Mouse (Mus musculus): ENCODE measurements around the gene Gpc5. TPM values are rescaled to one million over a fixed set of nuclear protein-coding genes. Genes with fewer than 3 reads are reported as not detected.
"Not testable (repeated sequence)": the region's sequence is repeated elsewhere in the genome, so short reads cannot be mapped to it uniquely, and the experiment has no call there.

Gene Gpc5
- polyA plus RNA-seq, 1 experiment from 2014 or later: 0.15 TPM

- H3K9me3 ChIP-seq (ENCODE audit: control insufficient read depth, low read length): no peaks in the 10 kb centered on the region
- H3K4me1 ChIP-seq (ENCODE audit: control insufficient read depth, insufficient read depth, low read length): no peaks in the 10 kb centered on the region
- no peak overlapping the region for H3K27ac ChIP-seq (ENCODE audit: low read length)
- no peaks in the 10 kb centered on the region for H3K27me3 ChIP-seq (replicated peaks; ENCODE audit: control insufficient read depth, insufficient read depth, low read length)
- ATAC-seq: no peak
- no peaks in the 10 kb centered on the region for H3K36me3 ChIP-seq (ENCODE audit: control insufficient read depth, insufficient read depth, low read length)
- no peak overlapping the region for H3K4me2 ChIP-seq (ENCODE audit: low read depth, low read length)
- no peak overlapping the region for H3K9ac ChIP-seq (ENCODE audit: low read depth, low read length)
- H3K4me3 ChIP-seq (ENCODE audit: low read length): no peak overlapping the region
- 85% methylated on average over 4 of the region's 4 CpGs for WGBS
Measured at GRCm38 (mm10) chr14:115052371-115052770, 39.6 kb upstream of the Gpc5 start.

- no peaks in the 10 kb centered on the region for H3K36me3 ChIP-seq (ENCODE audit: control insufficient read depth, insufficient read depth, low read length)
- 86% methylated on average over 4 of the region's 4 CpGs for WGBS
- no peaks in the 10 kb centered on the region for H3K9me3 ChIP-seq (ENCODE audit: control insufficient read depth, low read length)
Measured at GRCm38 (mm10) chr14:115054252-115054651, 37.8 kb upstream of the Gpc5 start.

GRCm38 (mm10) chr14:115057524-115057923 lies 34.5 kb upstream of the Gpc5 start:
- Histone ChIP-seq H3K9me3 (ENCODE audit: control insufficient read depth, low read length) (no peaks in the 10 kb centered on the region), H3K27ac (ENCODE audit: low read length) (no peak overlapping the region), H3K4me1 (ENCODE audit: control insufficient read depth, insufficient read depth, low read length) (no peaks in the 10 kb centered on the region), H3K27me3 (replicated peaks; ENCODE audit: control insufficient read depth, insufficient read depth, low read length) (no peaks in the 10 kb centered on the region), H3K4me2 (ENCODE audit: low read depth, low read length) (no peak overlapping the region), H3K36me3 (ENCODE audit: control insufficient read depth, insufficient read depth, low read length) (no peaks in the 10 kb centered on the region), H3K9ac (ENCODE audit: low read depth, low read length) (no peak overlapping the region), H3K4me3 (ENCODE audit: low read length) (no peak overlapping the region)
- 80% methylated on average over 4 of the region's 4 CpGs for WGBS
- no peak for ATAC-seq

More at GRCm38 (mm10) chr14:115054252-115054651, 37.8 kb upstream of the Gpc5 start:
- H3K4me1 ChIP-seq (ENCODE audit: control insufficient read depth, insufficient read depth, low read length): no peaks in the 10 kb centered on the region
- no peak for ATAC-seq
- no peak overlapping the region for H3K4me3 ChIP-seq (ENCODE audit: low read length)
- H3K4me2 ChIP-seq (ENCODE audit: low read depth, low read length): no peak overlapping the region
- no peaks in the 10 kb centered on the region for H3K27me3 ChIP-seq (replicated peaks; ENCODE audit: control insufficient read depth, insufficient read depth, low read length)
- no peak overlapping the region for H3K27ac ChIP-seq (ENCODE audit: low read length)
- H3K9ac ChIP-seq (ENCODE audit: low read depth, low read length): no peak overlapping the region

- 63% methylated on average over 2 of the region's 2 CpGs for WGBS
- H3K36me3 ChIP-seq (ENCODE audit: control insufficient read depth, insufficient read depth, low read length); H3K27me3 ChIP-seq (replicated peaks; ENCODE audit: control insufficient read depth, insufficient read depth, low read length); H3K9ac ChIP-seq (ENCODE audit: low read depth, low read length); ATAC-seq; H3K4me2 ChIP-seq (ENCODE audit: low read depth, low read length); H3K27ac ChIP-seq (ENCODE audit: low read length); H3K9me3 ChIP-seq (ENCODE audit: control insufficient read depth, low read length); H3K4me3 ChIP-seq (ENCODE audit: low read length); H3K4me1 ChIP-seq (ENCODE audit: control insufficient read depth, insufficient read depth, low read length): not testable (repeated sequence)
Measured at GRCm38 (mm10) chr14:115066164-115066563, 25.9 kb upstream of the Gpc5 start.

- no peak for ATAC-seq
- Histone ChIP-seq H3K4me1 (ENCODE audit: control insufficient read depth, insufficient read depth, low read length) (no peaks in the 10 kb centered on the region), H3K4me2 (ENCODE audit: low read depth, low read length) (no peak overlapping the region), H3K27me3 (replicated peaks; ENCODE audit: control insufficient read depth, insufficient read depth, low read length) (no peaks in the 10 kb centered on the region), H3K4me3 (ENCODE audit: low read length) (no peak overlapping the region), H3K9ac (ENCODE audit: low read depth, low read length) (no peak overlapping the region), H3K27ac (ENCODE audit: low read length) (no peak overlapping the region), H3K9me3 (ENCODE audit: control insufficient read depth, low read length) (no peaks in the 10 kb centered on the region), H3K36me3 (ENCODE audit: control insufficient read depth, insufficient read depth, low read length) (no peaks in the 10 kb centered on the region)
- WGBS: 33% methylated on average over 6 of the region's 6 CpGs
Measured at GRCm38 (mm10) chr14:115070534-115070933, 21.5 kb upstream of the Gpc5 start.

GRCm38 (mm10) chr14:115077340-115077739 lies 14.7 kb upstream of the Gpc5 start:
- Histone ChIP-seq H3K9ac (ENCODE audit: low read depth, low read length) (no peak overlapping the region), H3K4me2 (ENCODE audit: low read depth, low read length) (no peak overlapping the region), H3K4me3 (ENCODE audit: low read length) (no peak overlapping the region), H3K36me3 (ENCODE audit: control insufficient read depth, insufficient read depth, low read length) (no peaks in the 10 kb centered on the region), H3K27ac (ENCODE audit: low read length) (no peak overlapping the region), H3K4me1 (ENCODE audit: control insufficient read depth, insufficient read depth, low read length) (no peaks in the 10 kb centered on the region), H3K27me3 (replicated peaks; ENCODE audit: control insufficient read depth, insufficient read depth, low read length) (no peaks in the 10 kb centered on the region), H3K9me3 (ENCODE audit: control insufficient read depth, low read length) (no peaks in the 10 kb centered on the region)
- no peak for ATAC-seq
- 50% methylated on average over 9 of the region's 9 CpGs for WGBS

GRCm38 (mm10) chr14:115078064-115078463 lies 14.0 kb upstream of the Gpc5 start:
- Histone ChIP-seq H3K4me1 (ENCODE audit: control insufficient read depth, insufficient read depth, low read length) (no peaks in the 10 kb centered on the region), H3K4me2 (ENCODE audit: low read depth, low read length) (no peak overlapping the region), H3K9me3 (ENCODE audit: control insufficient read depth, low read length) (no peaks in the 10 kb centered on the region), H3K27me3 (replicated peaks; ENCODE audit: control insufficient read depth, insufficient read depth, low read length) (no peaks in the 10 kb centered on the region), H3K4me3 (ENCODE audit: low read length) (no peak overlapping the region), H3K36me3 (ENCODE audit: control insufficient read depth, insufficient read depth, low read length) (no peaks in the 10 kb centered on the region), H3K9ac (ENCODE audit: low read depth, low read length) (no peak overlapping the region), H3K27ac (ENCODE audit: low read length) (no peak overlapping the region)
- 59% methylated on average over 7 of the region's 7 CpGs for WGBS
- no peak for ATAC-seq

GRCm38 (mm10) chr14:115081728-115082502 lies 10.1 kb upstream of the Gpc5 start:
- H3K4me2 ChIP-seq (ENCODE audit: low read depth, low read length): no peak overlapping the region
- H3K4me1 ChIP-seq (ENCODE audit: control insufficient read depth, insufficient read depth, low read length): no peaks in the 10 kb centered on the region
- H3K27ac ChIP-seq (ENCODE audit: low read length): no peak overlapping the region
- H3K36me3 ChIP-seq (ENCODE audit: control insufficient read depth, insufficient read depth, low read length): no peaks in the 10 kb centered on the region
- no peaks in the 10 kb centered on the region for H3K9me3 ChIP-seq (ENCODE audit: control insufficient read depth, low read length)
- WGBS: 79% methylated on average over 12 of the region's 12 CpGs
- H3K27me3 ChIP-seq (replicated peaks; ENCODE audit: control insufficient read depth, insufficient read depth, low read length): no peaks in the 10 kb centered on the region
- ATAC-seq: no peak
- no peak overlapping the region for H3K9ac ChIP-seq (ENCODE audit: low read depth, low read length)
- H3K4me3 ChIP-seq (ENCODE audit: low read length): no peak overlapping the region

- no peaks in the 10 kb centered on the region for H3K36me3 ChIP-seq (ENCODE audit: control insufficient read depth, insufficient read depth, low read length)
- H3K4me3 ChIP-seq (ENCODE audit: low read length): no peak overlapping the region
- peaks cover 7% of the 10 kb centered on the region for H3K4me1 ChIP-seq (ENCODE audit: control insufficient read depth, insufficient read depth, low read length)
- no peak for ATAC-seq
- H3K9ac ChIP-seq (ENCODE audit: low read depth, low read length): no peak overlapping the region
- peaks cover 20% of the 10 kb centered on the region for H3K27me3 ChIP-seq (replicated peaks; ENCODE audit: control insufficient read depth, insufficient read depth, low read length)
- WGBS: 88% methylated on average over 4 of the region's 4 CpGs
- no peak overlapping the region for H3K4me2 ChIP-seq (ENCODE audit: low read depth, low read length)
- no peak overlapping the region for H3K27ac ChIP-seq (ENCODE audit: low read length)
- no peaks in the 10 kb centered on the region for H3K9me3 ChIP-seq (ENCODE audit: control insufficient read depth, low read length)
Measured at GRCm38 (mm10) chr14:115090516-115090915, 1.5 kb upstream of the Gpc5 start.

- Histone ChIP-seq H3K27ac (ENCODE audit: low read length) (no peak overlapping the region), H3K4me2 (ENCODE audit: low read depth, low read length) (peak overlapping the region; percentile 98), H3K36me3 (ENCODE audit: control insufficient read depth, insufficient read depth, low read length) (no peaks in the 10 kb centered on the region), H3K27me3 (replicated peaks; ENCODE audit: control insufficient read depth, insufficient read depth, low read length) (peaks cover 20% of the 10 kb centered on the region), H3K9ac (ENCODE audit: low read depth, low read length) (peak overlapping the region; percentile 58), H3K9me3 (ENCODE audit: control insufficient read depth, low read length) (no peaks in the 10 kb centered on the region), H3K4me1 (ENCODE audit: control insufficient read depth, insufficient read depth, low read length) (peaks cover 7% of the 10 kb centered on the region), H3K4me3 (ENCODE audit: low read length) (peak overlapping the region; percentile 69)
- ATAC-seq: peak; percentile 75
- under 1% methylated on average over 33 of the region's 33 CpGs for WGBS
Measured at GRCm38 (mm10) chr14:115092510-115092909, 495 bp downstream of the Gpc5 start.
